Mouse (Mus musculus) C2C12 (cell line): ENCODE data around the gene Gm37240.

Source experiments
- CTCF ChIP-seq: IDR thresholded peaks from one replicate; pipeline ENCODE4 v1.5.1; 2011; ENCODE audit not compliant: control insufficient read depth, insufficient read depth, insufficient read length
- MYOD1 ChIP-seq: IDR thresholded peaks from one replicate; pipeline ENCODE4 v1.6.1; 2011; ENCODE audit warnings: low read depth; ENCODE audit not compliant: control insufficient read depth, insufficient read length
- USF1 ChIP-seq: IDR thresholded peaks from one replicate; pipeline ENCODE4 v1.6.1; 2011; ENCODE audit warnings: low read depth, mild to moderate bottlenecking, control low read depth, moderate library complexity

DNA sequence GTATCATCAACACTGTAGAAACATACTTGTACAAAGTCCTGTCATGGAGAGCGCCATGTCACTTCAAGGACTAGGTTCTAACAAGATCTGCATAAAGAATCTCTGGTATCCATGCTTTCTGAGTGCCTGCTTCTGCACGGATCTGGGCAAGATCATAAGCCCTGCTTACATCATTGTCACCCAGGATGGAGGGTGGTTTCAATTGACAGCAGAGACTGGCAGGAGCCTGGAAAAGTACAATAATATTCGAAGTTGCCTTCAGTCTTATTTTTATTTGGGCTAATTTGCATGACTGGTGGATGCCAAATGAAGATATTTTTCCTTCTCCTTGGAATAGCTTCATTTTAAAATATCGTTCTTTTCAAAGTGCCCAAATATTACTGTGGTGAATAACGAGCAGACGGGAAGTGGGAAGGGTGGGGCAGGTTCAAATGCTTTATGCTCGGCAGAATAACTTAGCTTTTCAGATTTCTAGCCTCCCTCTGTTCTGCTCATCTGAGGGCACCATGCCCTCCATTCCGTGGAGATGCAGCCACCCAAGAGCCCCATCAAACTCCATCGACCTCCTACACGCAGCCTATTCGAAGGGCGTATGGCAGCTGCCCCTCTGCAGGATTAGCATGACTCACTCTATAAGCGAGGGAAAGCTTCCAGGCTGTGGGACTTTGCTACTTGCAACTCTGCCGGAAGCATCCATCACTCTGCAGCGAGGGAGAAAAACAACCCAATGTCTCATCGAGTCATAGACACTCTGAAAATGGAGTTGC lies 518.8 kb downstream of the Gm37240 start:
- no peak for TF ChIP-seq MYOD1
- no peak for TF ChIP-seq CTCF
- TF ChIP-seq USF1, result no peak
